Mouse (Mus musculus) CH12.LX (cell line): ENCODE measurements around the gene Grip1. TPM values are rescaled to one million over a fixed set of nuclear protein-coding genes. Genes with fewer than 3 reads are reported as not detected.

Experiments
- DNase-seq: peaks from one replicate; pipeline ENCODE4 v3.0.0-alpha.2; 2013; ENCODE audit errors: extremely low read depth
- H3K27ac ChIP-seq: 2 replicates; pipeline ENCODE4 v1.5.1; 2012; ENCODE audit warnings: low read depth, mild to moderate bottlenecking, control low read depth, moderate library complexity; ENCODE audit not compliant: insufficient read depth
- H3K27me3 ChIP-seq: replicated peaks from 2 replicates; pipeline ENCODE3; 2012; ENCODE audit warnings: inconsistent platforms
- H3K36me3 ChIP-seq, 2 experiments: replicated peaks in 1 of 2; 2 replicates each; pipeline versions ENCODE3 to v1.6.1; 2012; ENCODE audit warnings: inconsistent platforms in 1 of 2, low read length in 1 of 2, mild to moderate bottlenecking in 1 of 2, mixed read lengths in 1 of 2, moderate library complexity in 1 of 2; ENCODE audit not compliant: control insufficient read depth in 1 of 2, insufficient read depth in 1 of 2
- H3K4me1 ChIP-seq, 2 experiments: 2 replicates each; pipeline ENCODE4 v1.6.1; 2012; ENCODE audit warnings: inconsistent platforms in 1 of 2, moderate library complexity in 1 of 2; ENCODE audit not compliant: insufficient read depth in 2 of 2, control insufficient read depth in 1 of 2
- H3K4me2 ChIP-seq: 2 replicates; pipeline ENCODE4 v1.6.1; 2012; ENCODE audit warnings: low read depth, mild to moderate bottlenecking, control low read depth; ENCODE audit not compliant: poor library complexity, insufficient read depth, severe bottlenecking
- H3K4me3 ChIP-seq, 3 experiments: fragments of 150-350 bp in 1 of 3; sonication (generic) in 1 of 3; replicated peaks in 1 of 3; 2 replicates each; pipeline versions ENCODE3 to v1.5.1; 2011 to 2012; ENCODE audit warnings: low read depth in 2 of 3, low read length in 2 of 3, mild to moderate bottlenecking in 2 of 3, moderate library complexity in 2 of 3, control low read depth in 1 of 3, improper control_type of control experiment in 1 of 3, inconsistent platforms in 1 of 3, mixed read lengths in 1 of 3; ENCODE audit not compliant: poor library complexity in 1 of 3
- H3K79me2 ChIP-seq: replicated peaks from 2 replicates; pipeline ENCODE4 v1.6.1; 2012; ENCODE audit warnings: mild to moderate bottlenecking, moderate library complexity; ENCODE audit not compliant: control insufficient read depth, poor library complexity, insufficient read depth, severe bottlenecking; ENCODE audit errors: extremely low read depth
- H3K9ac ChIP-seq: 2 replicates; pipeline ENCODE4 v1.6.1; 2012; ENCODE audit warnings: low read depth, mild to moderate bottlenecking, control low read depth, moderate library complexity; ENCODE audit not compliant: insufficient read depth
- H3K9me3 ChIP-seq: replicated peaks from 2 replicates; pipeline ENCODE3; 2012; ENCODE audit warnings: low read length, inconsistent platforms, mixed read lengths
- CHD1 ChIP-seq: IDR thresholded peaks from 2 replicates; pipeline ENCODE4 v1.6.1; 2012; ENCODE audit warnings: low read depth, low read length, improper control_type of control experiment, inconsistent platforms
- CTCF ChIP-seq, 2 experiments: IDR thresholded peaks in 1 of 2; conservative IDR thresholded peaks in 1 of 2; 2 replicates each; pipeline ENCODE4 v1.5.1; 2011 to 2012; ENCODE audit warnings: low read depth in 2 of 2, low read length in 2 of 2, improper control_type of control experiment in 1 of 2, inconsistent platforms in 1 of 2, mild to moderate bottlenecking in 1 of 2, moderate library complexity in 1 of 2
- E2F4 ChIP-seq: IDR thresholded peaks from 2 replicates; pipeline ENCODE4 v1.6.1; 2011; ENCODE audit warnings: low read depth, low read length, improper control_type of control experiment; ENCODE audit not compliant: insufficient replicate concordance
- ELF1 ChIP-seq: IDR thresholded peaks from 2 replicates; pipeline ENCODE4 v1.6.1; 2014; ENCODE audit warnings: low read depth, mild to moderate bottlenecking, inconsistent platforms, low read length, improper control_type of control experiment
- ETS1 ChIP-seq: conservative IDR thresholded peaks from 2 replicates; pipeline ENCODE4 v1.6.1; 2012; ENCODE audit warnings: low read depth, mild to moderate bottlenecking, inconsistent platforms, low read length, improper control_type of control experiment, moderate library complexity
- GABPA ChIP-seq: IDR thresholded peaks from 2 replicates; pipeline ENCODE4 v1.6.1; 2012; ENCODE audit warnings: low read depth, low read length, improper control_type of control experiment, inconsistent platforms; ENCODE audit not compliant: insufficient replicate concordance
- HCFC1 ChIP-seq: IDR thresholded peaks from 2 replicates; pipeline ENCODE4 v1.6.1; 2012; ENCODE audit warnings: low read depth, mild to moderate bottlenecking, inconsistent platforms, low read length, improper control_type of control experiment
- IRF4 ChIP-seq: IDR thresholded peaks from 2 replicates; pipeline ENCODE4 v1.6.1; 2014; ENCODE audit warnings: low read depth, mild to moderate bottlenecking, inconsistent platforms, low read length, improper control_type of control experiment
- JUND ChIP-seq: conservative IDR thresholded peaks from 2 replicates; pipeline ENCODE4 v1.6.1; 2011; ENCODE audit warnings: low read depth, low read length, improper control_type of control experiment
- KAT2A ChIP-seq: IDR thresholded peaks from 2 replicates; pipeline ENCODE4 v1.6.1; 2012; ENCODE audit warnings: low read length, improper control_type of control experiment, inconsistent platforms; ENCODE audit not compliant: insufficient replicate concordance
- MAZ ChIP-seq: IDR thresholded peaks from 2 replicates; pipeline ENCODE4 v1.6.1; 2012; ENCODE audit warnings: low read depth, mild to moderate bottlenecking, inconsistent platforms, low read length, improper control_type of control experiment, moderate library complexity
- MXI1 ChIP-seq: IDR thresholded peaks from 2 replicates; pipeline ENCODE4 v1.6.1; 2011; ENCODE audit warnings: mild to moderate bottlenecking, low read depth, low read length, improper control_type of control experiment
- MYC ChIP-seq: IDR thresholded peaks from 2 replicates; pipeline ENCODE4 v1.6.1; 2011; ENCODE audit warnings: low read depth, mild to moderate bottlenecking, improper control_type of control experiment, low read length
- NRF1 ChIP-seq: IDR thresholded peaks from 2 replicates; pipeline ENCODE4 v1.6.1; 2014; ENCODE audit warnings: low read depth, mild to moderate bottlenecking, inconsistent platforms, low read length, improper control_type of control experiment, moderate library complexity
- POLR2A ChIP-seq: IDR thresholded peaks from 2 replicates; pipeline ENCODE4 v1.6.1; 2011; ENCODE audit warnings: low read depth, mild to moderate bottlenecking, improper control_type of control experiment, low read length
- RCOR1 ChIP-seq: conservative IDR thresholded peaks from 2 replicates; pipeline ENCODE4 v1.6.1; 2012; ENCODE audit warnings: low read depth, mild to moderate bottlenecking, inconsistent platforms, low read length, improper control_type of control experiment
- SIN3A ChIP-seq: IDR thresholded peaks from 2 replicates; pipeline ENCODE4 v1.6.1; 2012; ENCODE audit warnings: low read length, improper control_type of control experiment, inconsistent platforms
- TBP ChIP-seq: conservative IDR thresholded peaks from 2 replicates; pipeline ENCODE4 v1.6.1; 2011; ENCODE audit warnings: low read depth, low read length, improper control_type of control experiment
- TCF12 ChIP-seq: IDR thresholded peaks from 2 replicates; pipeline ENCODE4 v1.6.1; 2014; ENCODE audit warnings: low read depth, mild to moderate bottlenecking, inconsistent platforms, low read length, improper control_type of control experiment
- UBTF ChIP-seq: IDR thresholded peaks from 2 replicates; pipeline ENCODE4 v1.6.1; 2012; ENCODE audit warnings: low read depth, mild to moderate bottlenecking, inconsistent platforms, low read length, improper control_type of control experiment, moderate library complexity
- USF2 ChIP-seq: conservative IDR thresholded peaks from 2 replicates; pipeline ENCODE4 v1.6.1; 2011; ENCODE audit warnings: low read depth, low read length, improper control_type of control experiment
- ZC3H11A ChIP-seq: IDR thresholded peaks from 2 replicates; pipeline ENCODE4 v1.6.1; 2012; ENCODE audit warnings: low read depth, mild to moderate bottlenecking, inconsistent platforms, low read length, improper control_type of control experiment
- ZKSCAN1 ChIP-seq: IDR thresholded peaks from 2 replicates; pipeline ENCODE4 v1.6.1; 2012; ENCODE audit warnings: low read depth, inconsistent platforms, low read length, improper control_type of control experiment, borderline replicate concordance
- ZMIZ1 ChIP-seq: IDR thresholded peaks from 2 replicates; pipeline ENCODE4 v1.6.1; 2012; ENCODE audit warnings: low read depth, mild to moderate bottlenecking, inconsistent platforms, low read length, improper control_type of control experiment
- dilution Hi-C: fragments of 300-500 bp; cut with MboI; formaldehyde crosslinking; loops from 2 replicates; pipeline ENCODE4 v1.14.3; 2020; ENCODE audit warnings: low sequenced_read_pairs; ENCODE audit not compliant: extremely low pct_unique_long_range_greater_than_20kb, extremely low pct_ligation_motif_present
- in situ Hi-C: fragments of 300-500 bp; cut with MboI; formaldehyde crosslinking; loops from 3 replicates; pipeline ENCODE4 v1.14.3; 2019; ENCODE audit warnings: low sequenced_read_pairs, low pct_ligation_motif_present, low pct_unique_long_range_greater_than_20kb, mixed read lengths
- polyA plus RNA-seq: library from polyadenylated mRNA; unstranded; fragments of >175 nt; gene quantifications from 2 replicates; pipeline ENCODE4 v1.2.1, GENCODE M21; 2012; ENCODE audit warnings: low read depth; ENCODE audit not compliant: insufficient read length
- total RNA-seq, 2 experiments: library from RNA; depleted of rRNA; stranded (reverse); fragments of 300-350 nt in 1 of 2; fragments of >200 nt in 1 of 2; gene quantifications; 2 replicates each; pipeline ENCODE4 v1.2.3; 2012 to 2014

Gene Grip1
- total and polyA plus RNA-seq, 3 experiments = 0.09 to 0.33 (median 0.13) TPM

- Histone ChIP-seq H3K4me1 (peaks cover 0 to 4% of the 10 kb centered on the region in 2 experiments; a peak in 2 of 4 replicates), H3K27ac (no peak overlapping the region), H3K27me3 (no peaks in the 10 kb centered on the region), H3K4me3 (no peak overlapping the region), H3K79me2 (no peaks in the 10 kb centered on the region), H3K9me3 (no peaks in the 10 kb centered on the region), H3K4me2 (no peak overlapping the region), H3K9ac (no peak overlapping the region), H3K36me3 (no peaks in the 10 kb centered on the region)
- no peak for TF ChIP-seq RCOR1
- no peak for TF ChIP-seq USF2
- TF ChIP-seq CTCF (conservative IDR thresholded peaks at IDR 0.05 in 1 of 2, IDR thresholded peaks at IDR 0.05 in 1 of 2; ENCODE audit: low read depth in 2 of 2, low read length in 2 of 2) = no peak
- TF ChIP-seq KAT2A = no peak
- TF ChIP-seq UBTF = no peak
- no peak for TF ChIP-seq ZMIZ1
- TF ChIP-seq MXI1 = no peak
- no peak for TF ChIP-seq ZC3H11A
- no peak for TF ChIP-seq GABPA
- TF ChIP-seq JUND = no peak
- no peak for TF ChIP-seq HCFC1
- no peak for TF ChIP-seq MAZ
- no peak for DNase-seq
- in situ Hi-C loops (no loop called here), dilution Hi-C loops (no loop called here)
Measured at GRCm38 (mm10) chr10:120133697-120134096, 680.1 kb downstream of the Grip1 start.

DNA sequence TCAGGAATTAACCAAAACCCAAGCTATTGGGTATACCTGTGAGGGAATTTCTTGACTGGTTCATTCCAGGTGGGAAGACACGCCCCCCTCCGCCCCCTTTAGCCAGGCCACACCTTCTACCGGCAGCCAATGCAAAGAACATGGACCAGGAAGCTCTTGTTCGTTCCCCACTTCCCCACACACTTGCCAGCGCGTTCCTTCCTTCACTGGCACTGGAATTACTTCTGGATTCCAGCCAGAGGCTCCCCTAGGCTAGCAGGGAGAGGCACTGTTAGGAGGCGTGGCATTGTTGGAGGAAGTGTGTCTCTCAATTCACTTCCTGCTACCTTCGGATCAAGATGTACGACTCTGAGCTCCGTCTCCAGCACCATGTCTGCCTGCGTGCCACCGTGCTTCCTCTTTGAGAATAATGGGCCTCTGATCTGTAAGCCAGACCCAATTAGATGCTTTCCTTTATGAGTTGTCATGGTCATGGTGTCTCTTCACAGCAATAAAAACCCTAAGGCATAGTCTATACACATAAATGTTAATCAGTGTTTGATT lies 682.5 kb downstream of the Grip1 start:
- no peak overlapping the region for H3K4me2 ChIP-seq
- H3K79me2 ChIP-seq = no peaks in the 10 kb centered on the region
- dilution Hi-C loops (no loop called here), in situ Hi-C loops (no loop called here)
- H3K9ac ChIP-seq = no peak overlapping the region
- H3K9me3 ChIP-seq = no peaks in the 10 kb centered on the region
- H3K27me3 ChIP-seq = no peaks in the 10 kb centered on the region
- H3K36me3 ChIP-seq = no peaks in the 10 kb centered on the region
- H3K4me1 ChIP-seq = peaks cover 0 to 4% of the 10 kb centered on the region in 2 experiments; a peak in 2 of 4 replicates
- DNase-seq = no peak
- TF ChIP-seq POLR2A = no peak
- no peak for TF ChIP-seq ELF1
- TF ChIP-seq ZMIZ1 = no peak
- no peak for TF ChIP-seq IRF4
- no peak for TF ChIP-seq TCF12
- TF ChIP-seq CHD1 = no peak
- no peak for TF ChIP-seq ZKSCAN1
- TF ChIP-seq SIN3A = no peak
- no peak for TF ChIP-seq NRF1
- no peak for TF ChIP-seq MYC
- TF ChIP-seq RCOR1 = no peak
- no peak for TF ChIP-seq KAT2A
- no peak for TF ChIP-seq MAZ
- TF ChIP-seq ETS1 = no peak
- no peak for TF ChIP-seq E2F4
- no peak for TF ChIP-seq TBP
- TF ChIP-seq, all 38 proteins: peak for 0
- H3K27ac ChIP-seq = no peak overlapping the region
- H3K4me3 ChIP-seq = no peak overlapping the region
